Mouse (Mus musculus) A20 (cell line): ENCODE data around the gene Exoc3l2.

Source experiments
- DNase-seq: peaks from one replicate; pipeline ENCODE4 v3.0.0-alpha.2; 2011; ENCODE audit warnings: low read depth, low spot score

The Exoc3l2 gene

GRCm38 (mm10) chr7:19462884-19463381, at the start of gene Exoc3l2:
Exoc3l2 (plus strand) TSS chr7:19463331.
- DNase-seq = no peak

DNA sequence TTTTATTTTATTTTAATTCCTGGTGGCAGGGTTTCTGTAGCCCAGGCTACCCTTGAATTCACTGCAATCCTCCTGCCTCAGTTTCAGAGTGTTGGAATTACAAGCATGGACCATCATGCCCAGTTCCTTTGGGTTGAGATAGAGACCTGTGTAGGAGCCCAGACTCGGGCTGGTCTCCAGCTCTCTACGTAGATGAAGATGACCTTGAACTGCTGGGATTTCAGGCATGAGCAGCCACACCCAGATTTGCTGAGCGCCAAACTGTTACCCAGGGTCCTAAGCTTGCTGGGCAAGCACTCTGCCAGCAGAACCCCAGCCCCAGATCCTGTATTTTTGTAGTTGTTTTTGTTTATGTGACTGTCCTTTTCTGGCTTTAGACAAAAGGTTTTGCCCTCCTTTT, 49.6 kb upstream of the Exoc3l2 start:
- no peak for DNase-seq

DNA sequence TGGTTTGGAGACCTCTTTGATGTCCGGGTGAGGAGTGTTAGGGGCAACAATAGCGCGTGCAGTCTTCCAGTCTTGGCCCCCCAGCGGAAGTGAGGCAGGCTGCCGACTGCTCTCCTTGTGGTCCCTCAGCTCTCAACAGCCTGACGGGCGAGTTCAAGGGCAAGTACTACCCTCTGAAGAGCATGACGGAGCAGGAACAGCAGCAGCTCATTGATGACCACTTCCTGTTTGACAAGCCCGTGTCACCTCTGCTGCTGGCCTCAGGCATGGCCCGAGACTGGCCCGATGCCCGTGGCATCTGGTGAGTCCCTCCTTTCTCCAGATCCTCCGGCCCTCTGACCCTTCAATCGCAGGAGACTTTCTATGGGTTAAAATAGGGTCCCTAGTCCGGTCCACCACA, 46.5 kb upstream of the Exoc3l2 start:
- no peak for DNase-seq

GRCm38 (mm10) chr7:19420121-19420520, 43.0 kb upstream of the Exoc3l2 start:
- peak; percentile 74 for DNase-seq

GRCm38 (mm10) chr7:19420821-19421636, 42.1 kb upstream of the Exoc3l2 start:
- DNase-seq = peak; percentile 93

DNA sequence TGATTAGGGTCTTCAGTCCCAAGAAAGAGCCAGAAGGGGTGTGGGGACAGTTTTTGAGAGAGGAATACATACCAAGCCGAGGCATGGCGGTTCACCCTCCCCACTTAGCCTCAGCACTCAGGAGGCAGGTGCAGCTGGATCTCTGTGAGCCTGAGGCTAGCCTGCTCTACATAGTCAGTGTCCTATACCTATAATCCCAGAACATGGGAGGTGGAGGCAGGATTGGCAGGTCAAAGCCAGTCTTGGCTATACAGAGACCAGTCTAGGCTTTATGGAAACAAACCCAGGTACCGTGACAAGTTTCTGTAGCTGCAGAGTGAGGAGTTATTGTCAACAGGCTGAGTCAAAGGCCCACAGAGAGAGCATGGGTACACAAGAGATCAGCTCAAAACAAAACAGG, 40.0 kb upstream of the Exoc3l2 start:
- no peak for DNase-seq

GRCm38 (mm10) chr7:19424051-19424450, 39.1 kb upstream of the Exoc3l2 start:
- peak; percentile 20 for DNase-seq

DNA sequence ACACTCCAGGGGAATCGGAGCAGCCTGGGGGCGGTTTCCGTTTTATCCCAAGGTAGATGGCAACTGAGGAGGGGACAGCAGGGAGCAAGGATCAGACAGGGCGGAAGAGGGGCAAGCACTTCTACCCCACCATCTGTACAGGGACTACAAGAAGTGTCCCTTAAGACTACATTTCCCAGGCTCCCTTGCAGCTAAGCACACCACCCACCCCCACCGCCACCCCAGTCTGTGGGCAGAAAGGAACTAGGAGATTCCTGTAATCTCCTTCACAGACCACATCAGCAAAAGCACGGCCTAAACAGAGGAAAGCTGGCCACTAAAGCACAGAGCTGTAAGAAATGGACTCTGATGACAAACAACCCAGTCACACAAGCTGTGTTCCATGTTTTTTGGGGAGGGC, 36.8 kb upstream of the Exoc3l2 start:
- no peak for DNase-seq

GRCm38 (mm10) chr7:19426888-19427287, 36.2 kb upstream of the Exoc3l2 start:
- no peak for DNase-seq

- DNase-seq = no peak
These were observed 35.0 kb upstream of the Exoc3l2 start for GRCm38 (mm10) chr7:19427999-19428650.

DNA sequence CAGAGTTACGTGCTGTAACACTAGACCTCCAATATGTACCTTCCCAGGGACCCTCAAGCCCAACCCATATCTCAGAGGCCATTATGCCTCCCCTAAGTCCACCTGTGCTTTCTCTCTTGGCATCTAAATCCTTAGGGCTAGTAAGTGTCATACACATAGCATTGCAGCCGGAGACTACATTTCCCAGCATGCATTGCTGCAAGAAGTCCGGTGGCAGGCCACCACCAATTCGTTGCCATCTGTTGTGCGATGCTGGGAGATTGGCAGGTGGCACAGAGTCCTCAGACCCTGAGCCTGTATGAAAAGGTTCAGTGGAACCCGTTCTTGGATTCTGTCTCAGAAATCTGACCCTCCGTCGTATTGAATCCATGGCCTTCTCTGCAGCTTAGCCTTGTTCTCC, 33.4 kb upstream of the Exoc3l2 start:
- peak; percentile 24 for DNase-seq

DNA sequence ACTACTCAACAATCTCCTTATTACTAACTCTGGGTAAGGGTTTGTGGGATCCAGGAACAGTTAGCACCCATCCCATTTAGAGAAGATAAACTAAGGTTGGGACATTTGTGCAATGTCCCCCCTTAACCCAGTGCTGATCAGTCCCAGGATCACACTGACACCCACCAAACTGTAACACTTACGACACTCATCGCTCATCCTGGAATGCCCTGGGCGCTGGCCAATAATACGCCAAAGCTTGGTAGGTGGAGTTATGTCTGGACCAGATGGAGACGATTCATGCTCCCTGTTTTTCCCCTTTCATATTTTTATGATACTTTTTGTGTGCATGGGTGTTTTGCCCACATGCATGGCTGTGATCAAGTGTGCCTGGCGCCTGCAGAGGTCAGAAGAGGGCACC, 32.7 kb upstream of the Exoc3l2 start:
- no peak for DNase-seq

DNA sequence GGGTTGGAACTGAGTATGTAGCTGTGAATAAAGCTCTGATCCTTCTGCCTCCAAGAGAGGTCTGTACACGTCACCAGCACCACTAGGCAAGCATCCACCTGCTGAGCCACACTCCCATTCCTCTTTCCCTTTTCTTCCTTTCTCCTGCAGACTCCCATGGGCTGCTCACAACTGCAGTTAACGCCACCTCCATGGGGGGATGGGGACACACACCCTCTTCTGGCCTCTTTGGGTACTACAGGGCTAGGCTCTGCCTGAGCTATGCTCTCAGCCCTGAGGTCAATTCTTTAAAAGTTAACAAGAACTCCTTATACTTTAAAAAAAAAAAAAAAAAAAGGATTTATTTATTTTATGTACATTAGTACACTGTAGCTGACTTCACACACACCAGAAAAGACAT, 30.7 kb upstream of the Exoc3l2 start:
- no peak for DNase-seq

DNA sequence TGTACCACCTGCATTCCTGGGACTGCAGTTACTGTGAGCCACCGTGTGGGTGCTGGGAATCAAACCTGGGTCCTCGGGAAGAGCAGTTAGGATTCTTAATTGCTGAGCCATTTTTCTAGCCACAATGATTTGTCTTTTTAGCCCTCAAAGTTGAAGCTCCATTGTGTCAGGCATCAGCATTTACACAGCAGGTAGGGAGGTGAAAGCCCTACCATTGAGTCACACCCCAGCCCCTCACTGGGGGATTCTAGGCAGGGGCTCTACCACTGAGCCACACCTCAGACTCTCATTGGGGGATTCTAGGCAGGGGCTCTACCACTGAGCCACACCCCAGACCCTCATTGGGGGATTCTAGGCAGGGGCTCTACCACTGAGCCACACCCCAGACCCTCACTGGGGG, 26.9 kb upstream of the Exoc3l2 start:
- no peak for DNase-seq

GRCm38 (mm10) chr7:19437048-19437447, 26.1 kb upstream of the Exoc3l2 start:
- DNase-seq = no peak

DNA sequence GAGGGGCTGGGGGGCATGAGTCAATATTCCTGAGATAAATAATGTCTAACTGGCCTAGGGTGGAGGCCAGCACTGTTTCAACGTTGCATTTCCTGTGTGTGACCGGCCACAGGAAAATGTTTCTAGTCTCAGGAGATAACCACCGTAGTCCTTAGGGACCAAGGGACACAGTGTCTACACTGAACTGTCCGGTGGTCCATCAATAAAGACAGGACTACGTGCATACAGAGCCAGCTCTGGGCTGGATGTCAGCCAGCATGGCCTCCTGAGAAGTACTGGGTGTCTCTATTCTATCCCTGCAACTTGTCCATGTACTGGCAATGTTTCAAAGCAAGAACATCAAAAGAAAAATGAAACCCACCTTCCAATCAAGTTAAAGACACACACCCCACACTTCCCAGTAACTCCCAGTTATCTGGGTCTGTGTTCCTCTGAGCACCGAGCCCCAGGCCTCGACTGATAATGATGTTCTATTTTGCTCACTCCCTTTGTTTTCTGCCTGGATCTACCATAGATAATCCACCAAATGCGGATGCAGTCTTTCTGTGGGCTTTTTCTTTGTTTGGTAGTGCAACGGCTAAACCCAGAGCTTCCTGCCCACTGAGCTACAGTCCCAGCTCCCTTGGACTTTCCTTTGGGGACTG, 21.6 kb upstream of the Exoc3l2 start:
- no peak for DNase-seq

- peak; percentile 65 for DNase-seq
These were observed 19.8 kb upstream of the Exoc3l2 start for GRCm38 (mm10) chr7:19443344-19443743.

GRCm38 (mm10) chr7:19444801-19445200, 18.3 kb upstream of the Exoc3l2 start:
- DNase-seq = no peak

DNA sequence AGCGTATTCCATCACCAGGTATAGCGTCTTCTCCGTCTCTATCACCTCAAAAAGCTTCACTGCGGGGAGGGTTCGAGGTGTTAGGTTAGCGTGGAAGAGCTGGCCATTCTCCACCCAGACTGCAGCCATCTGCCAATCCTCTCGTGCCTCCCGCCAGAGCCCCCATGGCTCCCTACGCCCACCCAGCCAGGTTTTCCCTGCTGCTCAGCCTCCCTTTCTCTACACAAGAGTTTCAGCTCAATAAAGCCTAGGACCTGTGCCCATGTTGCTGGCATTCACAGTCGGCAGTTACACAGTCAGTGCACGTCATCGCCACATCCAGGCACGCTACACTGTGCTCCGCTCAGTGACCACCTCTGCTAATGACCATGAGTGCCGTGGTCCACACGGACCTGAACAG, 15.4 kb upstream of the Exoc3l2 start:
- DNase-seq = no peak

DNA sequence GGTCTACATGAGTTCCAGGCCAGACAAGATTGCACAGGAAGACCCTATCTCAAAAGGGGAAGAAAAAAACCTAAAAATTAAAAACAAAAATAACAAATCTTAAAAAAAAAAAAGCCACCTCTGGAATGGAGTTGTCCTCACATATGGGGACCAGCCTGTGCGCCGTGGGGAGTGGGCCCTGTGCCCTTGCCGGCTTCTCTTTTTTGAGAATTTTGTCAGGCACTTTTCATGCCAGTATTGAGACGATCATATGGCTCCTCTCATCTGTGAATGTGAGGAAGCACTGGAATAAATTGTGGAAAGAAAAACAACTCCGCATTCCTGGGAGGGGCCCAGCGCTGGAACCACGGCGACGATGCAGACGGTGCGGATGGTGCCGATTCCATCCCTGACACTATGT, 14.0 kb upstream of the Exoc3l2 start:
- no peak for DNase-seq

- DNase-seq = no peak
These were observed 7.9 kb upstream of the Exoc3l2 start for GRCm38 (mm10) chr7:19455186-19455585.

DNA sequence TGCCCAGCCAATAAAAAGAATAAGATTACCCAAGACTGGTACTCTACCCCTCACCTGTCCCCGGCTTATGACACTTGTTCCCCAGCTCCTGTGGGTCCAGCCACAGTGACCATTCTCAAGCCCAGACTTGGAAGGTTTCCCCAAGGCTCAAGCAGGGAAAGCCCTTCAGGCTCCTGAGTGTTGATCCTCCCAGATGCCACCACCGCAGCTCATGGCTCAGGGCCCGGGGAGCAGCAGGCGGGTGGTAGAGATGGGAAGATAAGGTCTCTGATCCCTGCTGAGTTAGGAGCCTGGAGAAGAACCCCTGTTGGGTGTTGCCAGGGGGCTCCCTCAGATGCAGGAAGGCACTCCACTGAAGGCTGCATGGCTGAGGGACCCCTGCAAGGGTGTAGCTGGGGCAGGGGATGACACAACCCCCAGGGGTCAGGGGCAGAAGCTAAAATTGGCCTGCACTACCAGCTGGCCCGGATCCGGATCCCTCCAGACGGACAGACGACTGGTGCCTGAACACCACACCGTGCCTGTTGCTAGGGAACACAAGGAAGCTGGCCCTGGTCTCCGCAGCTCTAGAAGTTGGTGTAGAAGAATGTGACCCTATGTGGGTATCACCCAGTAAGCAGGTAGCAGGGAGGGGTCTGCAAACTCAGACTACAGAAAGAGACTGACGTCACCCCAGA, 7.2 kb upstream of the Exoc3l2 start:
- no peak for DNase-seq
